Mouse (Mus musculus): ENCODE results near the gene Nectin4. TPM values are rescaled to one million over a fixed set of nuclear protein-coding genes. Genes with fewer than 3 reads are reported as not detected.

The Nectin4 gene
- polyA plus RNA-seq, 1 experiment from 2014 or later = 7.4 TPM

DNA sequence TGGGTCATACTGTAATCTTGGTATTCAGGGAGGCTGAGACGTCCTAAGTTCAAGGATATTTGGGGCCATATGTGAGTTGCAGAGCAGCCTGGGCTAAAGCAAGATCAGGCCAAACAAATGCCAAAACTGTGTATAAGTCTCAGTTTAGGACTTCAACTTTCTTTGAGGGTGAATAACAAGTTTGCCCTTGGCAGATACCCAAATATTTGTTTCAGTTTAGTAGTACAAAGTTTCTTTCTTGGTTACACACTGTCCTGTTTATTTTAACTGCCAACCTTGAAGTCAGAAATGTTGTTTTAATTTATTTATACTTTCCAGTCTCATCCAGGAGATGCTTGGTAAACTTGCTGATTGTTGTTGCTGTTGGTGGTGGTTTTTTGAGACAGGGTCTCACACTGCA is 66.1 kb downstream of the Nectin4 start:
- Histone ChIP-seq H3K4me1 (replicated peaks; ENCODE audit: control insufficient read depth, insufficient read depth, low read length) (peaks cover 20% of the 10 kb centered on the region), H3K36me3 (ENCODE audit: control insufficient read depth, insufficient read depth, low read length) (no peaks in the 10 kb centered on the region), H3K4me2 (ENCODE audit: low read depth, low read length) (no peak overlapping the region), H3K27me3 (ENCODE audit: control insufficient read depth, insufficient read depth, low read depth, low read length) (no peaks in the 10 kb centered on the region), H3K4me3 (ENCODE audit: low read length) (no peak overlapping the region), H3K9me3 (ENCODE audit: control insufficient read depth, low read length) (no peaks in the 10 kb centered on the region), H3K27ac (ENCODE audit: low read length) (no peak overlapping the region), H3K9ac (ENCODE audit: low read length) (no peak overlapping the region)
- WGBS = 26% methylated on average over 1 of the region's 1 CpGs
- no peak for ATAC-seq (ENCODE audit: low read depth)

DNA sequence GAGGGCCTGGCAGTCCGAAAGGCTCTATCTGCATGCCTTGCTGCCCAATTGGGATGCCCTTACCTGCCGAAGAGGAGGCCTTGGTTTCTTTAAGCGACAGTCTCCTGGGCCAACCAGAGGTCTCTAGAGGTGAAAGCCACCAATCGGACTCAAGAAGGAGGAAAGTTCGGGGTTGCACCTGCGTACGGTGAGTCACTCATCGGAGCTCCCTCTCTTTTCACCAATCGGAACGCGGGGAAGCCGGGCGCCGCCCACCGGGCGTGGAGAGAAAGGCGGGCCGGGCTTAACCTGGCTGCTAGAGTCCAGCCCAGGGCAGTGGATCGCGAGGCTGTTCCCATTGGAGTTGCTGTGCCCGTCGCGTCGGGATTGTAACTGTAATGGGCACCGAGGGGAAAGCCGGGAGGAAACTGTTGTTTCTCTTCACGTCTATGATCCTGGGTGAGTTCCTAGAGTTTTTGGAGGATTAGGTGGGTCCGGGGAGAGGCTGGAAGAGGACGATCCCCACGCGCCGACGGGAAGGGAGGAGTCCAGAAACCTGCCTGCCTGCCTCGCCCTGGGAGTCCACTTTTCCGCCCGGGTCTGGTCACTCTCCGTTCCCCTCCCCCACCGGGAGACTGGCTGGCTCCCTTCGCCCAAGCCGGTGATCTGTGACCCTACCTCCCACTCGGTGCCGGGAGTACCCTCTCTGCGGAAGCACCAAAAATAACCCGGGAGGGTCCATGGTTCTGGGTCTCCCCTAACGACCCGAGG is 67.5 kb downstream of the Nectin4 start, which contains the start of gene F11r:
TSS of gene F11r (plus strand) at position 272 of the 750 bp plus-strand sequence.
- Histone ChIP-seq H3K27ac (ENCODE audit: low read length) (peak within 1 kb of the TSS; percentile 43), H3K4me1 (replicated peaks; ENCODE audit: control insufficient read depth, insufficient read depth, low read length) (peaks cover 31% of the 10 kb centered on the region), H3K4me3 (ENCODE audit: low read length) (peak within 1 kb of the TSS; percentile 57), H3K9me3 (ENCODE audit: control insufficient read depth, low read length) (no peaks in the 10 kb centered on the region), H3K9ac (ENCODE audit: low read length) (peak within 1 kb of the TSS; percentile 64), H3K27me3 (ENCODE audit: control insufficient read depth, insufficient read depth, low read depth, low read length) (no peaks in the 10 kb centered on the region), H3K4me2 (ENCODE audit: low read depth, low read length) (peak within 1 kb of the TSS; percentile 64), H3K36me3 (ENCODE audit: control insufficient read depth, insufficient read depth, low read length) (no peaks in the 10 kb centered on the region)
- ATAC-seq (ENCODE audit: low read depth) = peak; percentile 82
- 2% methylated on average over 44 of the region's 46 CpGs for WGBS

Other genes with a start within 250 kb of the Nectin4 start
- gene Sdhc, start 219.5 kb upstream of the Nectin4 start, polyA plus RNA-seq (2015; fragmentation: Nextera tagmentation; extraction: Ambion mirVana) = 263 and 285 TPM in 2 replicates
- gene Mpz, start 219.4 kb upstream of the Nectin4 start, polyA plus RNA-seq (2015; fragmentation: Nextera tagmentation; extraction: Ambion mirVana) = 0.78 and 1.3 TPM in 2 replicates
- gene Pcp4l1, start 173.8 kb upstream of the Nectin4 start, polyA plus RNA-seq (2015; fragmentation: Nextera tagmentation; extraction: Ambion mirVana) = 6.6 and 7.2 TPM in 2 replicates
- gene Nr1i3, start 156.1 kb upstream of the Nectin4 start, polyA plus RNA-seq (2015; fragmentation: Nextera tagmentation; extraction: Ambion mirVana) = 0.19 and 0.23 TPM in 2 replicates
- gene Tomm40l, start 147.6 kb upstream of the Nectin4 start, polyA plus RNA-seq (2015; fragmentation: Nextera tagmentation; extraction: Ambion mirVana) = 32.0 and 33.3 TPM in 2 replicates
- gene Apoa2, start 145.0 kb upstream of the Nectin4 start, polyA plus RNA-seq (2015; fragmentation: Nextera tagmentation; extraction: Ambion mirVana) = 13.3 and 111 TPM in 2 replicates
- gene Fcer1g, start 135.7 kb upstream of the Nectin4 start, polyA plus RNA-seq (2015; fragmentation: Nextera tagmentation; extraction: Ambion mirVana) = 52.8 and 59.4 TPM in 2 replicates
- gene Adamts4, start 119.7 kb upstream of the Nectin4 start, polyA plus RNA-seq (2015; fragmentation: Nextera tagmentation; extraction: Ambion mirVana) = 8.4 and 9.2 TPM in 2 replicates
- 227 and 230 TPM in 2 replicates for gene Ndufs2, start 118.7 kb upstream of the Nectin4 start, polyA plus RNA-seq (2015; fragmentation: Nextera tagmentation; extraction: Ambion mirVana)
- gene B4galt3, start 99.8 kb upstream of the Nectin4 start, polyA plus RNA-seq (2015; fragmentation: Nextera tagmentation; extraction: Ambion mirVana) = 92.6 and 98.6 TPM in 2 replicates
- 53.9 and 56.8 TPM in 2 replicates for gene Ppox, start 88.9 kb upstream of the Nectin4 start, polyA plus RNA-seq (2015; fragmentation: Nextera tagmentation; extraction: Ambion mirVana)
- gene Usp21, start 82.1 kb upstream of the Nectin4 start, polyA plus RNA-seq (2015; fragmentation: Nextera tagmentation; extraction: Ambion mirVana) = 69.8 and 76.0 TPM in 2 replicates
- 109 and 111 TPM in 2 replicates for gene Ufc1, start 75.1 kb upstream of the Nectin4 start, polyA plus RNA-seq (2015; fragmentation: Nextera tagmentation; extraction: Ambion mirVana)
- 52.0 and 52.1 TPM in 2 replicates for gene Dedd, start 41.0 kb upstream of the Nectin4 start, polyA plus RNA-seq (2015; fragmentation: Nextera tagmentation; extraction: Ambion mirVana)
- gene Nit1, start 24.5 kb upstream of the Nectin4 start, polyA plus RNA-seq (2015; fragmentation: Nextera tagmentation; extraction: Ambion mirVana) = 43.5 and 44.9 TPM in 2 replicates
- 86.4 and 99.8 TPM in 2 replicates for gene Pfdn2, start 24.4 kb upstream of the Nectin4 start, polyA plus RNA-seq (2015; fragmentation: Nextera tagmentation; extraction: Ambion mirVana)
- gene Klhdc9, start 9.3 kb upstream of the Nectin4 start, polyA plus RNA-seq (2015; fragmentation: Nextera tagmentation; extraction: Ambion mirVana) = 3.8 and 4.4 TPM in 2 replicates
- 2.6 and 3.2 TPM in 2 replicates for gene Arhgap30, start 18.9 kb downstream of the Nectin4 start, polyA plus RNA-seq (2015; fragmentation: Nextera tagmentation; extraction: Ambion mirVana)
- gene Usf1, start 41.2 kb downstream of the Nectin4 start, polyA plus RNA-seq (2015; fragmentation: Nextera tagmentation; extraction: Ambion mirVana) = 73.6 and 81.7 TPM in 2 replicates
- 5.9 and 8.4 TPM in 2 replicates for gene Tstd1, start 48.8 kb downstream of the Nectin4 start, polyA plus RNA-seq (2015; fragmentation: Nextera tagmentation; extraction: Ambion mirVana)
- 134 and 145 TPM in 2 replicates for gene F11r, start 67.4 kb downstream of the Nectin4 start, polyA plus RNA-seq (2015; fragmentation: Nextera tagmentation; extraction: Ambion mirVana)
- gene Alyref2, start 133.4 kb downstream of the Nectin4 start, polyA plus RNA-seq (2015; fragmentation: Nextera tagmentation; extraction: Ambion mirVana) = 11.8 and 13.6 TPM in 2 replicates
- not detected in 2 replicates for gene Itln1, start 165.2 kb downstream of the Nectin4 start, polyA plus RNA-seq (2015; fragmentation: Nextera tagmentation; extraction: Ambion mirVana)
- 0.85 and 1.0 TPM in 2 replicates for gene Cd244a, start 189.1 kb downstream of the Nectin4 start, polyA plus RNA-seq (2015; fragmentation: Nextera tagmentation; extraction: Ambion mirVana)
- 0.49 and 0.85 TPM in 2 replicates for gene Ly9, start 237.3 kb downstream of the Nectin4 start, polyA plus RNA-seq (2015; fragmentation: Nextera tagmentation; extraction: Ambion mirVana)